Mouse (Mus musculus) C2C12 (cell line): Measurements from ENCODE around the gene Tlk1.

Experiments
- CTCF ChIP-seq: IDR thresholded peaks from one replicate; pipeline ENCODE4 v1.5.1; 2011; ENCODE audit not compliant: control insufficient read depth, insufficient read depth, insufficient read length
- MYOD1 ChIP-seq: IDR thresholded peaks from one replicate; pipeline ENCODE4 v1.6.1; 2011; ENCODE audit warnings: low read depth; ENCODE audit not compliant: control insufficient read depth, insufficient read length

GRCm38 (mm10) chr2:70783504-70783903 is 42.0 kb downstream of the Tlk1 start:
- TF ChIP-seq CTCF (no peak), MYOD1 (no peak)
